Mouse (Mus musculus): ENCODE data around the gene Pfpl. TPM values are rescaled to one million over a fixed set of nuclear protein-coding genes. Genes with fewer than 3 reads are reported as not detected.

Gene Pfpl
- polyA plus RNA-seq, 1 experiment from 2014 or later = not detected

DNA sequence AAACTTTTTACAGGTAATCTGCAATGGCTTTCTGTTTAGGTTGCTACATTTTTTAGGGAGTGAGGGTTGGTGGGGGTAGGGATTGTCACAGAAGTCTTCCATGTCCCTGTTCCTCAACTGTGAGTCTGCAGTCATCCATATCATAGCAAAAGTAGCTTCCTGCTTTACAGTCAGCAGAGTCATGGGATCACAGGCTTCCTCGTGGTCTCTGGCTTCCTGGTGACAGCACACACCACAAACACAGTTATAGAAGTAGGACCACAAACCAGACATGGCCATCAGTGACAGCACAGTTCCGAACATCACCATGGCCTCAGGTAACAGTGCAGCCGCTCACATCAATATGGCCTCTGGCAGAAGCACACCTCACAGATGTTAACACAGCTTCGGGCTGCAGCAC lies 14.9 kb downstream of the Pfpl start:
- peak overlapping the region; percentile 2; the same call in 1 of the 2 replicates for H3K27ac ChIP-seq (ENCODE audit: low read depth)
- H3K36me3 ChIP-seq (replicated peaks; ENCODE audit: insufficient read depth, low read length) = no peaks in the 10 kb centered on the region
- H3K9ac ChIP-seq (replicated peaks) = no peak overlapping the region
- ATAC-seq = peak; percentile 42
- H3K4me3 ChIP-seq (ENCODE audit: low read depth, low read length) = no peak overlapping the region
- no peak overlapping the region for H3K4me2 ChIP-seq (ENCODE audit: low read depth, low read length)
- H3K27me3 ChIP-seq (ENCODE audit: insufficient read depth, low read length) = no peaks in the 10 kb centered on the region
- no peak for TF ChIP-seq EP300 (IDR thresholded peaks at IDR 0.05; ENCODE audit: low read depth)
- no peak for TF ChIP-seq CTCF (IDR thresholded peaks at IDR 0.05; ENCODE audit: low read depth)
- DNase-seq = no peak
- 54% methylated on average over 4 of the region's 4 CpGs for WGBS (ENCODE audit: insufficient replicate concordance)
- no peaks in the 10 kb centered on the region for H3K9me3 ChIP-seq (ENCODE audit: low read length)
- peaks cover 5% of the 10 kb centered on the region; the same call in 1 of the 2 replicates for H3K4me1 ChIP-seq (ENCODE audit: insufficient read depth)

DNA sequence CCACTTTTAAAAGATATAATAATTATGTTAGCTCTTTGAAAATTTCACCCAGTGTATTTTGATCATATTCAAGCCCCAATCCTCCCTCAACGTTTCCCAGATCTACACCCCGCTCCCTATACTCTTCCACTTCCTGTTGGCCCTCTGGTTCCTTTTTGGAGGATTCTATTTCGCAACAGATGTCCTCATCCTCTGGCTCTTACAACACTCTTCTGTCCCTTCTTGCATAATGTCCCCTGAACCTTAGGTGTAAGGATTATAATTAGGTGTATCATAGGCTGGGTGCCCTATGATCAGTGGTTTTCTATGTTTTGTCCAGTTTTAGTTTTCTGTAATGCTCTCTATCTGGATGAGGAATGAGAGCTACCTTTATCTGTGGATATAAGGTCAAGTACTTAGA lies 17.3 kb downstream of the Pfpl start:
- Histone ChIP-seq H3K4me3 (ENCODE audit: low read depth, low read length) (no peak overlapping the region), H3K27me3 (ENCODE audit: insufficient read depth, low read length) (no peaks in the 10 kb centered on the region), H3K4me2 (ENCODE audit: low read depth, low read length) (no peak overlapping the region), H3K9me3 (ENCODE audit: low read length) (no peaks in the 10 kb centered on the region), H3K27ac (ENCODE audit: low read depth) (no peak overlapping the region), H3K9ac (replicated peaks) (no peak overlapping the region), H3K4me1 (ENCODE audit: insufficient read depth) (peaks cover 5% of the 10 kb centered on the region; the same call in 1 of the 2 replicates), H3K36me3 (replicated peaks; ENCODE audit: insufficient read depth, low read length) (no peaks in the 10 kb centered on the region)
- 37% methylated on average over 3 of the region's 3 CpGs for WGBS (ENCODE audit: insufficient replicate concordance)
- no peak for TF ChIP-seq CTCF (IDR thresholded peaks at IDR 0.05; ENCODE audit: low read depth)
- peak; percentile 81 for TF ChIP-seq EP300 (IDR thresholded peaks at IDR 0.05; ENCODE audit: low read depth)
- no peak for DNase-seq
- peak; percentile 87 for ATAC-seq

DNA sequence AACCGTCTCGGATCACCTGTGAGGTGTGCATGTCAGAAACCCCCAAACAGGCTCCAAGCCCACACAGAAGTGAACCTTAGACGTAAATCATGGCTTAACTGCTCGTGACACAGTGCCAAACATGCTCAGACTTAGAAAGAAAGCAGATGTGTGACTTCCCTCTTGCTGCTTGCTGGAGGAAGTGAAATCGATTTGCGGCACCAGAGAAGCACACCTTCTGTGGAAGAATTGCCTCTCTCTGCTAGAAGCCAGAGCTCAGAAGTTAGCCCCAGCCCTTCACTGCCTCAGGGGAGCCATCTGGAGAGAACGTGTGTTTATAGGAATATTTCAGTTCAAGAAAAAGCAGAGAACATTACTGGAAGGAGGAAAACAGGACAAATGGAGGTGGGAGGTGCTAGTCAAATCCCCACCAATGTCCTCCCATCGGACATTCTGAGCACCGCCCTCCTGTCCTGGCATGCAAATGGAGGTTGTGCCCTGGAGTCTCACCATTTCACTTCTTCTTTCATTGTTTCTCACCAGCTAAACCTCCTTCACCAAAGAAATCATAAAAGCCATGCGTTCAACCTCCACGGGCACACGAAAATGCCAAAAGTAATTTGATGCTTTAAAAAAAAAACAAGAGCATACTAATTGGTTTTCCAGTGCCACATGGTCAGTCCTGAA lies 29.8 kb downstream of the Pfpl start:
- no peak overlapping the region for H3K4me3 ChIP-seq (ENCODE audit: low read depth, low read length)
- WGBS (ENCODE audit: insufficient replicate concordance) = 45% methylated on average over 12 of the region's 12 CpGs
- no peak overlapping the region for H3K9ac ChIP-seq (replicated peaks)
- no peaks in the 10 kb centered on the region for H3K9me3 ChIP-seq (ENCODE audit: low read length)
- no peaks in the 10 kb centered on the region for H3K4me1 ChIP-seq (ENCODE audit: insufficient read depth)
- H3K36me3 ChIP-seq (replicated peaks; ENCODE audit: insufficient read depth, low read length) = no peaks in the 10 kb centered on the region
- ATAC-seq (peak; percentile 40; the same call in 1 of the 2 replicates), DNase-seq (no peak)
- no peaks in the 10 kb centered on the region for H3K27me3 ChIP-seq (ENCODE audit: insufficient read depth, low read length)
- H3K4me2 ChIP-seq (ENCODE audit: low read depth, low read length) = peak overlapping the region; percentile 39; the same call in 1 of the 2 replicates
- TF ChIP-seq EP300 (IDR thresholded peaks at IDR 0.05; ENCODE audit: low read depth) = no peak
- no peak for TF ChIP-seq CTCF (IDR thresholded peaks at IDR 0.05; ENCODE audit: low read depth)
- H3K27ac ChIP-seq (ENCODE audit: low read depth) = peak overlapping the region; percentile 71

DNA sequence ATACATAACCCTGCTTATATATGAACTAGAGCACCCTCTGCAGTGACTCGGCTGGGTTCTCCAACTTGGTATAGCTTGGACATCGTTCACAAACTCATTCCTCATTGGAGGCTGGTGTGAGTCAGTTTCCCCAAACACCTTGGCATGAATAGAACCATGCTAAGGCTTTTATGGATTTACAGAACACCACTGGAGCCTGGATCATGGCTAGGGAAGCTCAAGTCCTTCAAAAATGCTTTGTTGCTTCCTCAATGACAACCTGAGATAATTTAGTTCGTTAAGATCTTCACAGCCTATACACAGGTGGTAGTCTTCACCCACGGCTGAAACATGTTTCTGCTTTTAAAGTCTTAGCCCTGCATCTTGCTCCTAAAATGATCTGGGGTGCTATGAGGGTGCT lies 31.8 kb downstream of the Pfpl start:
- no peaks in the 10 kb centered on the region for H3K9me3 ChIP-seq (ENCODE audit: low read length)
- no peak overlapping the region for H3K4me2 ChIP-seq (ENCODE audit: low read depth, low read length)
- no peak overlapping the region for H3K27ac ChIP-seq (ENCODE audit: low read depth)
- DNase-seq (no peak), ATAC-seq (no peak)
- no peaks in the 10 kb centered on the region for H3K36me3 ChIP-seq (replicated peaks; ENCODE audit: insufficient read depth, low read length)
- no peak overlapping the region for H3K4me3 ChIP-seq (ENCODE audit: low read depth, low read length)
- no peak overlapping the region for H3K9ac ChIP-seq (replicated peaks)
- TF ChIP-seq EP300 (IDR thresholded peaks at IDR 0.05; ENCODE audit: low read depth) (no peak), CTCF (IDR thresholded peaks at IDR 0.05; ENCODE audit: low read depth) (no peak)
- WGBS (ENCODE audit: insufficient replicate concordance) = 65% methylated on average over 4 of the region's 4 CpGs
- no peaks in the 10 kb centered on the region for H3K27me3 ChIP-seq (ENCODE audit: insufficient read depth, low read length)
- H3K4me1 ChIP-seq (ENCODE audit: insufficient read depth) = 0 out of 2 replicates have a peak, but pooled peaks cover 3% of the 10 kb centered on the region

DNA sequence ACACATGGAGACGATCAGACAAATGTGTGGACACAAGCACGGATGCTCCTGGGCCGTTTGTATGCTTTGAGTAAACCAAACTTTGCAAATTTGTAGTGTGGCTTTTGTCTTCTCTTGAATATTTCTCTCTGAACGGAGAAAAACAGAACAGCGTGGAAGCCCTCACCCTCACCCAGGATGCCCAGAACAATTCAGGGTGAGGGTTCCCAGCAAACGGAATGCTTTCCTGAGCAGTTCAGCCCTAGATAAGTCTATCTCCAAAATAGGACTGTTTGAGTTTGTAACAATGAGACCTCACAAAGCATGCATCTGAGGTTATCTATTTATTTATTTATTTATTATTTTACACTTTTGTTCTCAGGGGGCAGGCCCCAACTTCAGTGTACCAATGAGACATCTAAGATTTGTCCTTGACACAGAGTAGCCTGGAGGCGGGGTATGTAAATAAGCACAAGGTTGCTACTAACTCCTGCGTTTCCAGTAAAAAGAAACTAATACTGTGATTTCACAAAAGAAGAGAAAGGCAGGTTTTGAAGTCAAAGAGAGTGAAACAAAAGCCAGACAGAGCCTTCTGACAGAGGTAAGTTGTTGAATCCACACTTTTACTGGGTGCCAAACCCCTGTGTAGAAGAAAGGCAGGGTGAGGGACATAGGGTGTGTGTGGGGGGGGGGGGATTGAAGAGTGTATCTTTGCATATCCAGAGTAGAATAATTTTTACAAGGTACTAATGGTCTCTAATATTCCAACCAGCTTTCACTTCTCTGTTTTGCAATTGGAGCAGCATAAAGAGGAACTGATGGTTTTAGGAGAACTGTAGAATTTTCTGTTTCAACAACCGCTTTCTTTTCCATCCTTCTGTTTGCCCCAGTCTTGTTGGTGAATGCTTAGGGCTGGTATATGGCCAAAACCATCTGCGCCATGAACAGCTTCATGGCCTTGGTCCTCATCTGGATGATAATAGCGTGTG lies 32.9 kb downstream of the Pfpl start, which contains the start of gene Mpeg1:
Gene Mpeg1 (plus strand): TSS at position 498 of the 968 bp plus-strand sequence.
- no peaks in the 10 kb centered on the region for H3K36me3 ChIP-seq (replicated peaks; ENCODE audit: insufficient read depth, low read length)
- no peak for TF ChIP-seq EP300 (IDR thresholded peaks at IDR 0.05; ENCODE audit: low read depth)
- TF ChIP-seq CTCF (IDR thresholded peaks at IDR 0.05; ENCODE audit: low read depth) = no peak
- H3K9me3 ChIP-seq (ENCODE audit: low read length) = no peaks in the 10 kb centered on the region
- DNase-seq (no peak), ATAC-seq (no peak)
- peak within 1 kb of the TSS; percentile 73 for H3K27ac ChIP-seq (ENCODE audit: low read depth)
- H3K4me1 ChIP-seq (ENCODE audit: insufficient read depth) = 0 out of 2 replicates have a peak, but pooled peaks cover 3% of the 10 kb centered on the region
- H3K4me3 ChIP-seq (ENCODE audit: low read depth, low read length) = peak within 1 kb of the TSS; percentile 11
- 62% methylated on average over 11 of the region's 11 CpGs for WGBS (ENCODE audit: insufficient replicate concordance)
- no peaks in the 10 kb centered on the region for H3K27me3 ChIP-seq (ENCODE audit: insufficient read depth, low read length)
- H3K4me2 ChIP-seq (ENCODE audit: low read depth, low read length) = peak within 1 kb of the TSS; percentile 38
- H3K9ac ChIP-seq (replicated peaks) = no peak within 1 kb of the TSS

Measured in liver, postnatal 0 days (tissue).